Mouse (Mus musculus): ENCODE measurements at regions not wholly inside any gene's neighbourhood (a gene's known extent, or its start where the extent isn't known, plus 50 kb on each side); places are given as distances from the start of the nearest gene placed in this dataset.

DNA sequence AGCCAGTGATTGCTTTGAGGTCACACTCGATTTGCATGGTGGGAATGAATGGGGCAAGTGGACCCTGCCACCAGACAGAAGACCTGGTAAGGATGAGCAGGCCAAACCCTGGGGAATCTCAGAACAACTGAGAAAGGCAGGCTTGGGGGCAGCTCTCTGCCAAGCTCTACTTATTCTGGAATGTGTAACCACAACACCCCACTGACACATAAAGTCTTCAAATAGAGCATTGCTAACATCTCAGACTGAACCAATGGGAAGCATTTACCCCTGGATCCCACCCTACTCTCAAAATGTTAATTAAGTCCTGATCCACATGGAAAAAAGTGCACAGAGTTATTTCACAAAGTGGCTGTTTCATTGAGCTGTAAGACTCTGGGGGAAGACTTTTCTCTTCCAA, 878.5 kb downstream of the Fam19a2 start:
- ATAC-seq (ENCODE audit: insufficient number of reproducible peaks, insufficient read depth, low FRiP score, low read depth), result no peak
- H3K36me3 ChIP-seq (ENCODE audit: control insufficient read depth, insufficient read depth, low read length), result no peaks in the 10 kb centered on the region
- no peak overlapping the region for H3K4me3 ChIP-seq (ENCODE audit: low read depth, low read length)
- 68% methylated on average over 1 of the region's 1 CpGs for WGBS
- no peak overlapping the region for H3K4me2 ChIP-seq (replicated peaks; ENCODE audit: low read depth, low read length)
- no peak overlapping the region for H3K27ac ChIP-seq (ENCODE audit: low read length)
- H3K4me1 ChIP-seq (ENCODE audit: control insufficient read depth, insufficient read depth, low read length), result no peaks in the 10 kb centered on the region
- H3K9ac ChIP-seq (replicated peaks; ENCODE audit: low read depth, low read length), result no peak overlapping the region
- H3K27me3 ChIP-seq (ENCODE audit: control insufficient read depth, insufficient read depth, low read length), result no peaks in the 10 kb centered on the region
- no peaks in the 10 kb centered on the region for H3K9me3 ChIP-seq (ENCODE audit: control insufficient read depth, low read depth, low read length)

DNA sequence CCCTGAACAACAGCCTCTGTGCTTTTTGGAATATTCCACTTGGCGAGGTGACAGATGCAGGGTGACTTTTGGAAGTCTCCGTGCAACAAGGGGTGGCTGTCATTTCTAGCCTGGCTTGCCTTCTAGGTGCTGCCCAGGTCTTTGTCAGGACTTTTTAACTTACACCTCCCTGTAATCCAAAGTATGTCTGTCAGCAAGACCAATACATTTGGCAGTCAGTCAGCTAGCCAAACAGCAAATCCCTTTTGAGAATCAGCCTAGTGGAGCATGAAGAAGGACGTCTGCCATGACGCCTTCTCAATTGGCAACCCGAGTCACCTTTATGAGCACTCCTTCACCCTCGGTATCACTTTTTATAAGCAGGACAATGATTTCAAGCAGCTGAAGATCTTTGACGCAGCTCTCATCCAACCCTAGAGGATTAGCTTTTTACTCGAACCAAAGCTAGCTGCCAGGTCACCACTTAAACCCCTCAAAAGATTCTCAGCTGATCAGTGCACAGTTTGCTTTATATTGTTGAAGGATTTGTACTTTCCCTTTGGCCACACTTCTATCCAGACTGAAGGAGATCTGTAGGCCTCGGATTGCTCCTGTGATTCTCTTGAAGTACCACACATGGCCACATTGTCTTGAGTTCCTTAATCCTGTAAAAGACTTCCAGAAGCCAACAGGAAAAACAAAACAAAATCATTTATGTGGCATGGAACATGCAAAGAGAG, 883.1 kb downstream of the Fam19a2 start:
- no peak for ATAC-seq (ENCODE audit: insufficient number of reproducible peaks, insufficient read depth, low FRiP score, low read depth)
- Histone ChIP-seq H3K4me2 (replicated peaks; ENCODE audit: low read depth, low read length) (no peak overlapping the region), H3K4me1 (ENCODE audit: control insufficient read depth, insufficient read depth, low read length) (no peaks in the 10 kb centered on the region), H3K36me3 (ENCODE audit: control insufficient read depth, insufficient read depth, low read length) (no peaks in the 10 kb centered on the region), H3K9ac (replicated peaks; ENCODE audit: low read depth, low read length) (no peak overlapping the region), H3K9me3 (ENCODE audit: control insufficient read depth, low read depth, low read length) (no peaks in the 10 kb centered on the region), H3K4me3 (ENCODE audit: low read depth, low read length) (no peak overlapping the region), H3K27ac (ENCODE audit: low read length) (no peak overlapping the region), H3K27me3 (ENCODE audit: control insufficient read depth, insufficient read depth, low read length) (no peaks in the 10 kb centered on the region)
- WGBS, result 79% methylated on average over 9 of the region's 9 CpGs

DNA sequence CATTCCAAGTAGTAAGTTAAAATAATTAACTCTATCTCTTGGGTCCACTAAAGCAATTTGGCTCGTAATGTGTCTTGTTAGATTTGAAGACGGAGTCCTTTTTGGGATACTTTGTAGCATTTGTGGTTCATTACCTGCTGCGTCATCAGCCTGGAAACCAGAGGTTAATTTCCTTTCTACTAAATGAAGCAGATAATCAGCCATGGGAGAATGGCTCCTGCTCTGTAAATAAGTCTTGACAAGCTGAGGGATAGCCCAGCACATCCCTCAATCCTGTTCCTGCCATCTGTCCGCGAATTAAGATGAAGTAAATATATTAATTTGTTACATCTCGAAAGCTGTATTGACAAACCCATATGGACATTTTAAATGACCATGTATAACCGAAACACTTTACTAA, 899.6 kb downstream of the Fam19a2 start:
- Histone ChIP-seq H3K4me2 (replicated peaks; ENCODE audit: low read depth, low read length) (no peak overlapping the region), H3K27ac (ENCODE audit: low read length) (no peak overlapping the region), H3K4me1 (ENCODE audit: control insufficient read depth, insufficient read depth, low read length) (no peaks in the 10 kb centered on the region), H3K27me3 (ENCODE audit: control insufficient read depth, insufficient read depth, low read length) (no peaks in the 10 kb centered on the region), H3K9me3 (ENCODE audit: control insufficient read depth, low read depth, low read length) (no peaks in the 10 kb centered on the region), H3K4me3 (ENCODE audit: low read depth, low read length) (no peak overlapping the region), H3K9ac (replicated peaks; ENCODE audit: low read depth, low read length) (no peak overlapping the region), H3K36me3 (ENCODE audit: control insufficient read depth, insufficient read depth, low read length) (no peaks in the 10 kb centered on the region)
- no peak for ATAC-seq (ENCODE audit: insufficient number of reproducible peaks, insufficient read depth, low FRiP score, low read depth)
- 83% methylated on average over 7 of the region's 7 CpGs for whole genome bisulfite sequencing

DNA sequence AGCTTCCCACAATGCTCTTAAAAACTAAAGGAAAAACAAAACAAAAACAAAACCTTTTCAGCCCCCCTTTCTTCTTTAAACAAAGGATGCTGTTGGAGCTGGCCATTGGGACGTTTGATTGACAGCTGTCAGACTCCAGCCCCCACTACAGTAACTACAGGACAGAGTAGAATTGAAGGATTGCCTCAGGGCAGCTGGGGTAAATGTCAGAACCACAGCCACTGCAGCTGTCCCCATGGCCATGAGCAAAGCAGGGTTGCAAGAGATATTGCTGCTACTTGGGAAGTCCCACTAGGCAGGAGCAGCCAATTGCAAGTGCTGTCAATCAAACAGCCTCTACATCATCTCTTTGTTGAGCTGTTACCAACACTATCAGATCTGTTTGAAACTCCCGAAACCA, 911.8 kb downstream of the Fam19a2 start:
- Histone ChIP-seq H3K4me1 (ENCODE audit: control insufficient read depth, insufficient read depth, low read length) (no peaks in the 10 kb centered on the region), H3K9ac (replicated peaks; ENCODE audit: low read depth, low read length) (no peak overlapping the region), H3K4me3 (ENCODE audit: low read depth, low read length) (no peak overlapping the region), H3K27me3 (ENCODE audit: control insufficient read depth, insufficient read depth, low read length) (no peaks in the 10 kb centered on the region), H3K36me3 (ENCODE audit: control insufficient read depth, insufficient read depth, low read length) (no peaks in the 10 kb centered on the region), H3K9me3 (ENCODE audit: control insufficient read depth, low read depth, low read length) (no peaks in the 10 kb centered on the region), H3K4me2 (replicated peaks; ENCODE audit: low read depth, low read length) (no peak overlapping the region), H3K27ac (ENCODE audit: low read length) (no peak overlapping the region)
- ATAC-seq (ENCODE audit: insufficient number of reproducible peaks, insufficient read depth, low FRiP score, low read depth), result no peak
- WGBS, result 75% methylated on average over 2 of the region's 2 CpGs

DNA sequence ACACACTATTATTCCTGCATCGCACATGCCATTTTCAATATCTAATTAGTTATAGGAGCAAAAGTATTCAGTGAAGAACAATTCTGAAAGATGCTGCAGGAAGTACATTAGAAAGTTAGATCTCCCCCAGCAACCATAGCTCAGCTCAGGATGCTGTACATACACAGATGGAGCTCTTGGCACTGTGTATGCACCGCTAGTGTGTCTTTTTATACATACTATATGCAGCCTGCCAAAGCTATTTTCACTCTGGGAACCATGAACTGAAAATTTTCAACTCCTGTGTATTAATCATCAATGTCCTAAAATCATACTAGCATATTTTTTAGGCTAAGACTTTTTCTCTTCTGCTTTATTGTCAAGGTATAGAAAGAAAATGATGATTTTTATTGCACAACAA, 944.5 kb downstream of the Fam19a2 start:
- H3K9me3 ChIP-seq (ENCODE audit: control insufficient read depth, low read depth, low read length), result no peaks in the 10 kb centered on the region
- no peaks in the 10 kb centered on the region for H3K4me1 ChIP-seq (ENCODE audit: control insufficient read depth, insufficient read depth, low read length)
- no peak overlapping the region for H3K4me2 ChIP-seq (replicated peaks; ENCODE audit: low read depth, low read length)
- H3K9ac ChIP-seq (replicated peaks; ENCODE audit: low read depth, low read length), result no peak overlapping the region
- no peaks in the 10 kb centered on the region for H3K36me3 ChIP-seq (ENCODE audit: control insufficient read depth, insufficient read depth, low read length)
- 86% methylated on average over 2 of the region's 2 CpGs for WGBS
- H3K4me3 ChIP-seq (ENCODE audit: low read depth, low read length), result no peak overlapping the region
- no peaks in the 10 kb centered on the region for H3K27me3 ChIP-seq (ENCODE audit: control insufficient read depth, insufficient read depth, low read length)
- no peak overlapping the region for H3K27ac ChIP-seq (ENCODE audit: low read length)
- no peak for ATAC-seq (ENCODE audit: insufficient number of reproducible peaks, insufficient read depth, low FRiP score, low read depth)

DNA sequence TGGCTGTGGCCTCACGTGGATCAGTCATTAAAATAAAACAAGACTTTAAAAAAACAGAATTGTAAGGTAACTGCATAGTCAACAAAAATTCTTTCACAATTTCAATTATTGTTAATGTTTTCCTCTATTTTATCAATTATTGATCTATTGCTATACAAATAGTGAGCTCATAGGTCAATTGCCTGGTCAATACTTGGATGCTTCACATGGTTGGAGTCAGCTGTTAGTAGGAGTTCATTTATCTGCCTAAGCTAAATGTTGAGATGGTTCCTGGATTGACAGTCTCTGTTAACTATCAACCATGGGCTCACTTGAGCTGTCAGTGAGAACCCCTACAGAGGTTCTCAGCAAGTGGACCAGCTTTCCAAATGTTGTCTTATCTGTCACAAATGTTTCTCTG, 955.7 kb downstream of the Fam19a2 start:
- H3K9ac ChIP-seq (replicated peaks; ENCODE audit: low read depth, low read length), result no peak overlapping the region
- no peaks in the 10 kb centered on the region for H3K4me1 ChIP-seq (ENCODE audit: control insufficient read depth, insufficient read depth, low read length)
- ATAC-seq (ENCODE audit: insufficient number of reproducible peaks, insufficient read depth, low FRiP score, low read depth), result no peak
- no peak overlapping the region for H3K4me2 ChIP-seq (replicated peaks; ENCODE audit: low read depth, low read length)
- WGBS, result 83% methylated on average over 1 of the region's 1 CpGs
- no peaks in the 10 kb centered on the region for H3K9me3 ChIP-seq (ENCODE audit: control insufficient read depth, low read depth, low read length)
- H3K4me3 ChIP-seq (ENCODE audit: low read depth, low read length), result no peak overlapping the region
- H3K27me3 ChIP-seq (ENCODE audit: control insufficient read depth, insufficient read depth, low read length), result no peaks in the 10 kb centered on the region
- H3K36me3 ChIP-seq (ENCODE audit: control insufficient read depth, insufficient read depth, low read length), result no peaks in the 10 kb centered on the region
- no peak overlapping the region for H3K27ac ChIP-seq (ENCODE audit: low read length)

DNA sequence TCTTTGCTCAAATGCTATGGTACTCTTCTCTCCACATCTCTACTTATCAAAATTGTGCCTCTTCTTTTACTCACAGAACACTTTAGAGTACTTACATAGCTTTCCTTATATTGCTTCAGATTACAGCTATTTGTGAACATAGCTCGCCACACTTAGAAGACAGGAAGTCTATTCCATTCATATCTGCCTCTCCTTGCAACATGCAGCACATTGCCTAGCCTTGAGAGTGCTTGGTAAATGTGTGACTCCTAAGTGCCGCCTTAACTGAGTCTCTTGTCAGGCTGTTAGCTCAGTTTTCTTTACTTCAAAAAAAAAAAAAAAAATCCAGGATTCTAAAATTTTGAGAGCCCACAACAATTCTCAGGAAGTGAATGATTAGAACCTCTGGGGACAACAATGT, 958.3 kb downstream of the Fam19a2 start:
- Histone ChIP-seq H3K36me3 (ENCODE audit: control insufficient read depth, insufficient read depth, low read length) (no peaks in the 10 kb centered on the region), H3K4me2 (replicated peaks; ENCODE audit: low read depth, low read length) (no peak overlapping the region), H3K9me3 (ENCODE audit: control insufficient read depth, low read depth, low read length) (no peaks in the 10 kb centered on the region), H3K4me1 (ENCODE audit: control insufficient read depth, insufficient read depth, low read length) (no peaks in the 10 kb centered on the region), H3K27ac (ENCODE audit: low read length) (no peak overlapping the region), H3K27me3 (ENCODE audit: control insufficient read depth, insufficient read depth, low read length) (no peaks in the 10 kb centered on the region), H3K9ac (replicated peaks; ENCODE audit: low read depth, low read length) (no peak overlapping the region), H3K4me3 (ENCODE audit: low read depth, low read length) (no peak overlapping the region)
- 44% methylated on average over 2 of the region's 2 CpGs for WGBS
- ATAC-seq (ENCODE audit: insufficient number of reproducible peaks, insufficient read depth, low FRiP score, low read depth), result no peak

DNA sequence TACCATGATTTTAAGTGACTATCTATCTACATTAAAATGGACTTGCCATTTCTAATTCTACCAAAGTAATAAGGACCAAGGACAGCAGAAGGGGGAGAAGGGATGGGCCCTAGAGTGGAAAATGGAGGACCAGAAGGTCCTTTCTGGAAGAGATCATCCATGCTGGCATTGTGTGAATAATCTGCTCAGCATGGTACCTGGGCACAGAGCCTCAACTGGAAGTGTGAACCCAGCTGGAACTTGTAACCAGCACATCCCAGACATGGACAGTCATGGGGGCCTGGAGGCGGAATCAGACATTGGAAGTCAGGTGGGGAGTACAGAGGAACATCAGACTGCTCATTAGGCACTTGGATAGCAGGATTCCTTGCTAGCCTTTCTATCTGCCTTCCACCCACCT, 963.3 kb downstream of the Fam19a2 start:
- no peak overlapping the region for H3K4me3 ChIP-seq (ENCODE audit: low read depth, low read length)
- H3K9me3 ChIP-seq (ENCODE audit: control insufficient read depth, low read depth, low read length), result no peaks in the 10 kb centered on the region
- 92% methylated on average over 1 of the region's 1 CpGs for WGBS
- no peak overlapping the region for H3K4me2 ChIP-seq (replicated peaks; ENCODE audit: low read depth, low read length)
- no peak overlapping the region for H3K9ac ChIP-seq (replicated peaks; ENCODE audit: low read depth, low read length)
- no peaks in the 10 kb centered on the region for H3K27me3 ChIP-seq (ENCODE audit: control insufficient read depth, insufficient read depth, low read length)
- H3K36me3 ChIP-seq (ENCODE audit: control insufficient read depth, insufficient read depth, low read length), result no peaks in the 10 kb centered on the region
- ATAC-seq (ENCODE audit: insufficient number of reproducible peaks, insufficient read depth, low FRiP score, low read depth), result no peak
- H3K27ac ChIP-seq (ENCODE audit: low read length), result no peak overlapping the region
- H3K4me1 ChIP-seq (ENCODE audit: control insufficient read depth, insufficient read depth, low read length), result no peaks in the 10 kb centered on the region

DNA sequence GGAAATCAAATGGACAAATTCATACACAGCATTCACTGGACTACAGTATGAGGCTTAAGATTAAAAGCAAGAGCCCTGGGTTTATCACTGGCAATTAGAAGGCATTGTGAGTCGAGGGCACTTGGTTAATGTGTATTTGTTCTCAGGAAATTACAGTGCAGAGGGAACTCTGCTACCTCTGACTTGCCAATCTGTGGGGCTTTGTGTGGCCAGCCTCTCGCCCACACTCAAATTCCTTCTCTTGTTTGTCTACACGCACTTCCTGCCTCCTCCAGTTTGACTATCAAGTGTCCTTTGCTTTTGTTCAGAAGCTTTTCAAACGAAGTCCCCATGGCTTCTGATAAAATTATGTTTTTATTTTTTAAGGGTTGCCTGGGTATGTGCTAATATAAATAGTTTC, 985.6 kb downstream of the Fam19a2 start:
- no peak for ATAC-seq (ENCODE audit: insufficient number of reproducible peaks, insufficient read depth, low FRiP score, low read depth)
- WGBS, result 31% methylated on average over 4 of the region's 4 CpGs
- Histone ChIP-seq H3K4me2 (replicated peaks; ENCODE audit: low read depth, low read length) (no peak overlapping the region), H3K36me3 (ENCODE audit: control insufficient read depth, insufficient read depth, low read length) (no peaks in the 10 kb centered on the region), H3K27me3 (ENCODE audit: control insufficient read depth, insufficient read depth, low read length) (no peaks in the 10 kb centered on the region), H3K4me1 (ENCODE audit: control insufficient read depth, insufficient read depth, low read length) (no peaks in the 10 kb centered on the region), H3K4me3 (ENCODE audit: low read depth, low read length) (no peak overlapping the region), H3K9me3 (ENCODE audit: control insufficient read depth, low read depth, low read length) (no peaks in the 10 kb centered on the region), H3K9ac (replicated peaks; ENCODE audit: low read depth, low read length) (no peak overlapping the region), H3K27ac (ENCODE audit: low read length) (no peak overlapping the region)
